Mouse (Mus musculus): ENCODE measurements around the gene Adam17. TPM values are rescaled to one million over a fixed set of nuclear protein-coding genes. Genes with fewer than 3 reads are reported as not detected.
A peak's percentile ranks its signal among the peaks of the same experiment; 100 is the strongest.

Gene Adam17
- polyA plus RNA-seq, 1 experiment from 2014 or later: 36.8 TPM

DNA sequence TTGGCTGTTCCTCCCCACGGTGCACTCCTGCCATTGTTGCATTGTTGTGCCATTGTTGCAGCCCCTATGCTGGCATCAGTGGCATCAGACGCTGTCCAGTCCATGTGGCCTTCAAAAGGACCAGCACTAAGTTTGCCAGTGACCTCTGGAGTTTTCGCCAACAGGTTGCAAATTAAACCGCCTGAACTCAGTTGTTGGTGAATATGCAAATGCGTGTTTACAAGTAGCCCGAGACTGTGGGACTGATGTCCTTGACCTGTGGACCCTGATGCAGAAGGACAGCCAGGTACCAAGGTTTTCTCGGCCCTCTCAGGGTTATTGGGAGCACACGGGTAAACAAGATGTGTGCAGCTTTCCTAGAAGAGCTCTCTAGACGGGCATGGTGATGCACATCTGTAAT, 52.3 kb downstream of the Adam17 start:
- H3K4me1 ChIP-seq: 0 out of 2 replicates have a peak, but pooled peaks cover 3% of the 10 kb centered on the region
- ATAC-seq (ENCODE audit: low FRiP score, low read depth): no peak
- H3K36me3 ChIP-seq: peaks cover 47% of the 10 kb centered on the region
- no peaks in the 10 kb centered on the region for H3K9me3 ChIP-seq
- no peak overlapping the region for H3K4me2 ChIP-seq (replicated peaks)
- H3K9ac ChIP-seq (replicated peaks): no peak overlapping the region
- H3K27me3 ChIP-seq: no peaks in the 10 kb centered on the region
- WGBS: 85% methylated on average over 9 of the region's 9 CpGs
- H3K4me3 ChIP-seq: no peak overlapping the region
- H3K27ac ChIP-seq (replicated peaks): no peak overlapping the region

DNA sequence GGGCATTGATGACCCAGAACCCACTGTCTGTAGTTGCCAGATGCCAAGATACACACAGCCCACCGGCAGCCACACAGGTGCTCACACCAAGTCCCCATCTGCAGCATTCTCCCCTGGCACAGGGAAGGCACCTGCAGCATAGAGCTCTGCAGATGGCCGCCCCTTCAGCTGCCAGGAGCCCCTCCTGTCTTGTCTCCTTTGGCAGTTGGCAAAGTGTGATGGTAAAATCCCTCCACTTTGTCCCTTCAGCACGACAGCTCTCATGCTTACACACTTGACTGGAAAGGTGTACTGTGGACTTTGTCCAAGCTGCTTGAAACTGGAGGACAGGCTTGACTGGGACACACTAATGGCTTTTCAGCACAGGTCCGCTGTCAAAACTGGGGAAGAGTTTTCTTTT, 53.1 kb downstream of the Adam17 start:
- H3K27me3 ChIP-seq: no peaks in the 10 kb centered on the region
- peaks cover 40% of the 10 kb centered on the region for H3K36me3 ChIP-seq
- H3K27ac ChIP-seq (replicated peaks): no peak overlapping the region
- no peak overlapping the region for H3K9ac ChIP-seq (replicated peaks)
- H3K4me3 ChIP-seq: no peak overlapping the region
- no peak for ATAC-seq (ENCODE audit: low FRiP score, low read depth)
- H3K9me3 ChIP-seq: no peaks in the 10 kb centered on the region
- H3K4me1 ChIP-seq: peaks cover 6% of the 10 kb centered on the region; the same call in 1 of the 2 replicates
- no peak overlapping the region for H3K4me2 ChIP-seq (replicated peaks)
- 92% methylated on average over 4 of the region's 4 CpGs for WGBS

DNA sequence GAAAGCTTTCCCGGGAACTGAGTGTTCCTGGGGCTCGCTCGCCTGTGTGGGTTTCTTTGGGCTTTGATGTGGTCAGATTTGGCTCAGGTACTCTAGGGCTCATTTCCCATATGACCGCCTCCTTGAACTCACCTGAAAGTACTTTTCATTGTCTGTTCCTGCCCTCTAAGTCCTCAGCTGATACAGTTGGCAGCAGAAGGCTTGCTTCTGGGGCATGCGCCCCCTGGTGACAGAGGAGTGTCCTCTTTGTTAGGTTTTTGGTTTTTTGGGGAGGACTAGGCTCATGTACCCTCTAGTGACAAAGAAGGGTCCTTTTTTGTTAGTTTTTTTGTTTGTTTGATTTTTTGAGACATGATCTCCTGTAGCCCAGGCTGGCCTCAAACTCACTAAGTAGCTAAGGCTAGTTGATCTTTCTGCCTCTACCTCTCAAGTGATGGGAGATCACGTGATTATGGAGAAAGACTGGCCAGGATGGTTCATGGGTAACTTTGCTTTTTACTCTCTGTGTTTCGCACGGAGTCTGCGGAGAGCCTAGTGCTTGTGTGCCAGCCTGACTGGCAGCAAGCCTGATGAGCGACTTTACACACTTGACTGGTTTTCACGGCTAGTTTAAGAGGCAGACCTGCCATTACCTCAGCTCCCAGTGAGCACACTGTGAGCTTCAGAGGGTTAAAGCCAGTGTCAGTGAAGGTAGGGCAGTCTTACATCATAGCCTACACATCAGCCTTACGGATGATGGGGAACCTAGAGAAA, 55.1 kb downstream of the Adam17 start:
- Histone ChIP-seq H3K27me3 (no peaks in the 10 kb centered on the region), H3K27ac (replicated peaks) (no peak overlapping the region), H3K4me3 (no peak overlapping the region), H3K9me3 (no peaks in the 10 kb centered on the region), H3K4me1 (peaks cover 6% of the 10 kb centered on the region; the same call in 1 of the 2 replicates), H3K9ac (replicated peaks) (no peak overlapping the region), H3K36me3 (peaks cover 42% of the 10 kb centered on the region), H3K4me2 (replicated peaks) (no peak overlapping the region)
- 77% methylated on average over 12 of the region's 12 CpGs for WGBS
- no peak for ATAC-seq (ENCODE audit: low FRiP score, low read depth)

DNA sequence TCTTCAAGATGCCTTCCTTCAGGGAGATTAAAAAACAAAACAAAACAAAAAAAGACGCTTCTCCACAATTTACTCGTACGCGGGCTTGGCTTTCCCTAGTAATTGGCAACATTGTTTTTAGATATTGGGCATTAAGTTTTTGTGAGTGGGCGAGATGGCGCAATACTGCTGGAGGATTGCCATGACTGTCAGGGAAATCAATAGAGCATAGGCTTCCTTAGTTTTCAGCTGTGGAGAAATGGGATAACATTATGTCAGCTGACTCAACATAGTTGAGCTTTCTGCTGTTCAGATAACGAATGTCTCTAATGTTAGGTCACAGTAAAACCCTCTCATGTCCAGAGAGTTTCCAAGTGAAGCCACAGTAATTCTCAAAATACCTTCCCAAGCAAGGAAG, 56.6 kb downstream of the Adam17 start:
- ATAC-seq (ENCODE audit: low FRiP score, low read depth): no peak
- no peak overlapping the region for H3K27ac ChIP-seq (replicated peaks)

GRCm38 (mm10) chr12:21315923-21316868, 57.2 kb downstream of the Adam17 start, which contains the start of gene Iah1:
Gene Iah1, plus strand, starts transcription at chr12:21316389.
- WGBS: 3% methylated on average over 59 of the region's 59 CpGs
- ATAC-seq (ENCODE audit: low FRiP score, low read depth): peak; percentile 92
- Histone ChIP-seq H3K27ac (replicated peaks) (peak within 1 kb of the TSS; percentile 27; the same call in 1 of the 2 replicates), H3K27me3 (no peaks in the 10 kb centered on the region), H3K4me1 (peaks cover 6% of the 10 kb centered on the region; the same call in 1 of the 2 replicates), H3K4me3 (peak within 1 kb of the TSS; percentile 59), H3K36me3 (peaks cover 44% of the 10 kb centered on the region), H3K4me2 (replicated peaks) (peak within 1 kb of the TSS; percentile 59), H3K9me3 (no peaks in the 10 kb centered on the region), H3K9ac (replicated peaks) (peak within 1 kb of the TSS; percentile 65)

More for the DNA sequence above, 56.6 kb downstream of the Adam17 start:
- 36% methylated on average over 7 of the region's 7 CpGs for WGBS
- peak overlapping the region; percentile 65 for H3K9ac ChIP-seq (replicated peaks)
- peak overlapping the region; percentile 59 for H3K4me3 ChIP-seq
- H3K4me2 ChIP-seq (replicated peaks): peak overlapping the region; percentile 59
- H3K4me1 ChIP-seq: peaks cover 6% of the 10 kb centered on the region; the same call in 1 of the 2 replicates
- peaks cover 40% of the 10 kb centered on the region for H3K36me3 ChIP-seq
- no peaks in the 10 kb centered on the region for H3K27me3 ChIP-seq
- H3K9me3 ChIP-seq: no peaks in the 10 kb centered on the region

DNA sequence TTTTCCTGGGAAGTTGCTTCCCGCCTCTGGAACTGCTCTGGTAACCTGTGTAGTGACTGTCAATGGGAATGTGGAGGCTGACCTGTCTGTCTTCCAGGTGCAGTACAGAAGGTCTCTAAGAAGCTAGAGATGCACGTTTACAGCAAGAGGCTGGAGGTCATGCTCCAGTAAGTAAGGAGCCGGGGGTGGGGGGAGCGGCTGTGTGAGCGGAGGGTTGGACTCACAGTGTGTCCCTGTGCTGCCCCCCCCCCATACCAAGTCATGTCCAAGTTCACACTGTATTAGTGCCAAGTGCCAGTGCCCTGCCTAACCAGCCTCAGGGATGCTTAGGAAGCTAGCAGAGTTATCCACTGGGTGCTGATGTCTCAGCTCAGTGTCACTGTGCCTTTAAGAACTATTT, 61.2 kb downstream of the Adam17 start:
- H3K9ac ChIP-seq (replicated peaks): no peak overlapping the region
- no peak for ATAC-seq (ENCODE audit: low FRiP score, low read depth)
- peaks cover 71% of the 10 kb centered on the region for H3K36me3 ChIP-seq
- no peaks in the 10 kb centered on the region for H3K9me3 ChIP-seq
- no peaks in the 10 kb centered on the region for H3K27me3 ChIP-seq
- H3K4me1 ChIP-seq: peaks cover 6% of the 10 kb centered on the region; the same call in 1 of the 2 replicates
- H3K27ac ChIP-seq (replicated peaks): no peak overlapping the region
- WGBS: 88% methylated on average over 5 of the region's 5 CpGs
- no peak overlapping the region for H3K4me2 ChIP-seq (replicated peaks)
- no peak overlapping the region for H3K4me3 ChIP-seq

GRCm38 (mm10) chr12:21306721-21307120, 66.7 kb downstream of the Adam17 start:
- no peaks in the 10 kb centered on the region for H3K4me1 ChIP-seq
- H3K27ac ChIP-seq (replicated peaks): no peak overlapping the region
- no peaks in the 10 kb centered on the region for H3K27me3 ChIP-seq
- no peak overlapping the region for H3K4me2 ChIP-seq (replicated peaks)
- H3K36me3 ChIP-seq: peaks cover 94% of the 10 kb centered on the region
- no peak for ATAC-seq (ENCODE audit: low FRiP score, low read depth)
- no peak overlapping the region for H3K9ac ChIP-seq (replicated peaks)
- no peaks in the 10 kb centered on the region for H3K9me3 ChIP-seq
- 89% methylated on average over 4 of the region's 4 CpGs for WGBS
- H3K4me3 ChIP-seq: no peak overlapping the region

- H3K4me1 ChIP-seq: no peaks in the 10 kb centered on the region
- H3K9me3 ChIP-seq: no peaks in the 10 kb centered on the region
- no peak overlapping the region for H3K9ac ChIP-seq (replicated peaks)
- H3K4me2 ChIP-seq (replicated peaks): no peak overlapping the region
- WGBS: 91% methylated on average over 3 of the region's 4 CpGs
- no peak overlapping the region for H3K4me3 ChIP-seq
- no peak for ATAC-seq (ENCODE audit: low FRiP score, low read depth)
- H3K36me3 ChIP-seq: peaks cover 91% of the 10 kb centered on the region
- H3K27ac ChIP-seq (replicated peaks): no peak overlapping the region
- H3K27me3 ChIP-seq: no peaks in the 10 kb centered on the region
These were observed 67.7 kb downstream of the Adam17 start for GRCm38 (mm10) chr12:21305741-21306140.

GRCm38 (mm10) chr12:21302361-21302783, 71.1 kb downstream of the Adam17 start:
- H3K9me3 ChIP-seq: no peaks in the 10 kb centered on the region
- no peak overlapping the region for H3K4me3 ChIP-seq
- 78% methylated on average over 5 of the region's 5 CpGs for WGBS
- no peak for ATAC-seq (ENCODE audit: low FRiP score, low read depth)
- peaks cover 86% of the 10 kb centered on the region for H3K36me3 ChIP-seq
- no peak overlapping the region for H3K4me2 ChIP-seq (replicated peaks)
- H3K4me1 ChIP-seq: no peaks in the 10 kb centered on the region
- H3K9ac ChIP-seq (replicated peaks): no peak overlapping the region
- no peak overlapping the region for H3K27ac ChIP-seq (replicated peaks)
- H3K27me3 ChIP-seq: no peaks in the 10 kb centered on the region

DNA sequence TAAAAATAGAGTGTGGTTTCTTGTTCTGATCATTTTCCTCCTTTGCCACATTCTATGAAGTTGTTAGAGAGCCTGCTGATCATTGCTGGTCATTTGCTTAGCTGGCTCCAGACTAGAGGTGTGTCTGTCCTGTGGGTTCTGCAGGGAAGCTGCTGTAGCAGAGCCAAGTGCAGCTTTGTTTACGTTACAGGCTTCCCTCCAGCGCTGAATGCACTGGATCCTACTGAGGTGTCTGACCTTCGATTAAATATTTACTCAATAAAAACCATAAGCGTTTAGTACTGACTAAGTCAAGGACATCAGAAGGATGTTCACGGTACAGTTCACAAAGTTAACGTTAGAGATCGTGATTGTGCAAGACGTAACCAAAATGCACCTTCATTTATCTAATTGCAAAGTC, 71.5 kb downstream of the Adam17 start:
- H3K36me3 ChIP-seq: peaks cover 87% of the 10 kb centered on the region
- H3K4me2 ChIP-seq (replicated peaks): no peak overlapping the region
- ATAC-seq (ENCODE audit: low FRiP score, low read depth): no peak
- H3K9me3 ChIP-seq: no peaks in the 10 kb centered on the region
- no peak overlapping the region for H3K4me3 ChIP-seq
- no peaks in the 10 kb centered on the region for H3K4me1 ChIP-seq
- H3K27ac ChIP-seq (replicated peaks): no peak overlapping the region
- 90% methylated on average over 8 of the region's 8 CpGs for WGBS
- H3K9ac ChIP-seq (replicated peaks): no peak overlapping the region
- no peaks in the 10 kb centered on the region for H3K27me3 ChIP-seq

- Histone ChIP-seq H3K9me3 (no peaks in the 10 kb centered on the region), H3K4me1 (no peaks in the 10 kb centered on the region), H3K36me3 (peaks cover 88% of the 10 kb centered on the region), H3K4me2 (replicated peaks) (no peak overlapping the region), H3K9ac (replicated peaks) (no peak overlapping the region), H3K27ac (replicated peaks) (no peak overlapping the region), H3K27me3 (no peaks in the 10 kb centered on the region), H3K4me3 (no peak overlapping the region)
- no peak for ATAC-seq (ENCODE audit: low FRiP score, low read depth)
- 91% methylated on average over 7 of the region's 7 CpGs for WGBS
These were observed 72.1 kb downstream of the Adam17 start for GRCm38 (mm10) chr12:21301324-21301723.

DNA sequence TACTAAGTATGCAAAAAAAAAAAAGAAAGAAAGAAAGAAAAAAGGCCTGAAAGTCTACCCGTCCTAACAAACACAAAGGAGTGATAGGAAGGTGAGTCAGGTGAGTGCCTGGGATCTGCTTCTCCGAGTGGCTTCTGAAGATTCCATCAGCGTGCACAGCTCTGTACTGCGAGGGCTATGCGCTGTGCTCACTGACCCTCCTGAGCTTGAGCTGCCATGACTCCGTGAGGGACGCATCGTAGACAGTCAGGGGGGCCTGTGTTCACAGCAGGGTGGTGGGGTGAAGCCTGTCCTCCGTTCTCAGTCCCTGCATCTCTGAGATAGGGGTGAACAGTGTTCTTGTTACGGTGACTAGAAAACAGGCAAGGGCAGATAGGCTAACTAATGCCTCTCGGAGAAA, 74.6 kb downstream of the Adam17 start:
- H3K9ac ChIP-seq (replicated peaks): no peak overlapping the region
- H3K27me3 ChIP-seq: no peaks in the 10 kb centered on the region
- H3K36me3 ChIP-seq: peaks cover 89% of the 10 kb centered on the region
- 96% methylated on average over 11 of the region's 11 CpGs for WGBS
- no peak overlapping the region for H3K4me2 ChIP-seq (replicated peaks)
- H3K27ac ChIP-seq (replicated peaks): no peak overlapping the region
- no peaks in the 10 kb centered on the region for H3K9me3 ChIP-seq
- H3K4me3 ChIP-seq: no peak overlapping the region
- H3K4me1 ChIP-seq: no peaks in the 10 kb centered on the region
- no peak for ATAC-seq (ENCODE audit: low FRiP score, low read depth)
